Mouse (Mus musculus) heart, postnatal 0 days (tissue): ENCODE results near the gene Tbc1d24. TPM values are rescaled to one million over a fixed set of nuclear protein-coding genes. Genes with fewer than 3 reads are reported as not detected.

Experiments used
- ATAC-seq: fragments of 200-750 bp; cut with Nextera tagmentation; 2 replicates; pipeline ENCODE4 v1.8.0; 2017; ENCODE audit warnings: low read depth, moderate number of reproducible peaks, moderate library complexity; ENCODE audit not compliant: insufficient read depth
- DNase-seq: peaks from one replicate; pipeline ENCODE4 v3.0.0-alpha.2; 2016; ENCODE audit warnings: low spot score
- H3K27ac ChIP-seq: fragments of 300-500 bp; sonication (generic); 2 replicates; pipeline ENCODE4 v1.5.1; 2014; ENCODE audit warnings: low read depth, mild to moderate bottlenecking
- H3K27me3 ChIP-seq: fragments of 300-500 bp; sonication (generic); 2 replicates; pipeline ENCODE4 v1.6.1; 2014; ENCODE audit warnings: low read length, mixed read lengths; ENCODE audit not compliant: control insufficient read depth, insufficient read depth
- H3K36me3 ChIP-seq: fragments of 300-500 bp; sonication (generic); replicated peaks from 2 replicates; pipeline ENCODE4 v1.6.1; 2014; ENCODE audit warnings: low read length, mixed read lengths; ENCODE audit not compliant: control insufficient read depth, insufficient read depth
- H3K4me1 ChIP-seq: fragments of 300-500 bp; sonication (generic); 2 replicates; pipeline ENCODE4 v1.6.1; 2014; ENCODE audit warnings: antibody characterized with exemption; ENCODE audit not compliant: control insufficient read depth, insufficient read depth
- H3K4me2 ChIP-seq: fragments of 300-500 bp; sonication (generic); 2 replicates; pipeline ENCODE4 v1.6.1; 2014; ENCODE audit warnings: low read depth, mild to moderate bottlenecking, low read length, moderate library complexity
- H3K4me3 ChIP-seq: fragments of 300-500 bp; sonication (generic); 2 replicates; pipeline ENCODE4 v1.5.1; 2014; ENCODE audit warnings: low read depth, low read length
- H3K9ac ChIP-seq: fragments of 300-500 bp; sonication (generic); replicated peaks from 2 replicates; pipeline ENCODE4 v1.6.1; 2014; ENCODE audit warnings: low read depth, low read length, mixed read lengths
- H3K9me3 ChIP-seq: fragments of 300-500 bp; sonication (generic); replicated peaks from 2 replicates; pipeline ENCODE4 v1.6.1; 2016; ENCODE audit warnings: low read length; ENCODE audit not compliant: control insufficient read depth
- CTCF ChIP-seq: IDR thresholded peaks from 2 replicates; pipeline ENCODE4 v1.5.1; 2016; ENCODE audit warnings: antibody characterized with exemption, control low read depth, low read depth
- EP300 ChIP-seq: IDR thresholded peaks from 2 replicates; pipeline ENCODE4 v1.6.1; 2016; ENCODE audit warnings: antibody characterized with exemption, low read depth
- WGBS: fragments of 180-500 bp; shearing (Covaris S2); extraction: QIAGEN DNeasy Blood & Tissue Kit; methylation state at CpG from one replicate; pipeline ENCODE4 v1.1.7; 2014; 5-methylcytosine and 5-hydroxymethylcytosine counted together
- polyA plus RNA-seq: library from polyadenylated mRNA; unstranded; fragments of >200 nt; fragmentation: Nextera tagmentation; extraction: Ambion mirVana; gene quantifications from 2 replicates; pipeline ENCODE4 v1.2.1, GENCODE M21; 2015
- total RNA-seq: library from RNA; depleted of rRNA; stranded (reverse); fragments of >200 nt; gene quantifications from 2 replicates; pipeline ENCODE4 v1.2.3, GENCODE M21; 2014; ENCODE audit warnings: low replicate concordance

Gene Tbc1d24
- total and polyA plus RNA-seq, 2 experiments from 2014 or later = 2.8 to 19.3 TPM

DNA sequence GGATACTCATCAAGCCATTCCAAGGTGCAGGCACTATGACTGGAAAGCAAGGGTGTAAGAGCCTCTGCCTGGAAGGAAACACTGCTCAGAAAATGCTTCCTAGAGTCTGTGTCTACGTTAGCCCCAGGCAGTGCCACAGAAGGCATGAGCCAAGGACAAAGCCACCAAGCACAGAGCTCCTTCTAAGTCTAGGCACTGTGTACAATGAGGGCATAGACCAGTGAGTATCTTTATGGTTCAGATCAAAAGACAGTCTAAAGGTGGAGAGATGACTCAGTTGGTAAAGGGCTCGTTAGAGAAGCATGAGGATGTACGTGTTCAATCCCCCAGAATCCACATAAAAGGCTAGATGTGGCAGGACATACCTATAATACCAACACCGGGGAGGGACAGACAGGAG, 4.3 kb downstream of the Tbc1d24 start:
- DNase-seq (no peak), ATAC-seq (no peak)
- Histone ChIP-seq H3K27ac (no peak overlapping the region), H3K36me3 (no peaks in the 10 kb centered on the region), H3K4me1 (peaks cover 50% of the 10 kb centered on the region), H3K27me3 (peaks cover 3% of the 10 kb centered on the region; the same call in 1 of the 2 replicates), H3K4me3 (no peak overlapping the region), H3K4me2 (no peak overlapping the region), H3K9ac (no peak overlapping the region), H3K9me3 (no peaks in the 10 kb centered on the region)
- no peak for TF ChIP-seq CTCF
- TF ChIP-seq EP300 = no peak
- WGBS = 74% methylated on average over 4 of the region's 4 CpGs

DNA sequence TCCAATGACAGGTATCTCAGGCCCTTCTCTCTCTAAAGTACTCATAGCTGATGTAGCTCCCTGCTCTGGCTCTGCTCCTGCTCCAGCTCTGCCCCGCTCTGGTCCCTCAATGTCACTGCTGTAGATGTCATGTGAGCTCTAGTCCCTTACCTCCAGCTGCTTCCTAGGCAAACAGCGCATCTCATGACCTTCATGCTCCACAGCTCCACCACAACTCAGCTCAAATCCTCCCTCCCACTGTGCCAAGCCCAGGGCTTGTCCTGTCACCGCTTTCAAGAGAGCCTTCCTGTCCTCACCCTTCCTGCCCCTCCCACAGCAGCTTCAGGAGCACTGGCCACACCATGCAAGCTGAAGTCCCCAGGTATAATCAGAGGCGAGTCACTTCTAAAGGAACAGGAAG, 5.6 kb downstream of the Tbc1d24 start:
- peaks cover 41% of the 10 kb centered on the region for H3K4me1 ChIP-seq

DNA sequence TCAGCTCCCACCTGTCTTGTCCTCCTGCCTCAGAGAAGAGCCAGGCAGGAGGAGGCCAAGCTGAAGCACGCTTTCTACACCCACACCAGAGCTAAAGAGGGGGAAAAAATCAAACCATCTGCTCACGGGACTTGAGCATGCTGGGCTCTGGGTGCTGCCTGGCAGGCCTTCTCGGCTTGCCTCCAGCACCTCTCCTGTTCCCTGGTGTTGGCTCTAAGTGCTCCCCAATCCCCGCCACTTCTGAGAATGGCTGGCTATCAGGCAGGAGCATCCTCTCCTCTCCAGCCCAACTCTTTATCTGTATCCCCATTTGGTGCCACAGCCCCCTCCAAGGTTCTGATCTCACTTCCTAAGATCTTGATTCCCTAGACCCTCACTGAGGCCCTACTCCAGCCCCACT, 6.1 kb downstream of the Tbc1d24 start:
- TF ChIP-seq EP300 (no peak), CTCF (no peak)
- WGBS = 84% methylated on average over 4 of the region's 4 CpGs
- H3K27me3 ChIP-seq = no peaks in the 10 kb centered on the region
- H3K9me3 ChIP-seq = no peaks in the 10 kb centered on the region
- no peaks in the 10 kb centered on the region for H3K36me3 ChIP-seq
- DNase-seq (no peak), ATAC-seq (no peak)
- peaks cover 37% of the 10 kb centered on the region for H3K4me1 ChIP-seq
- no peak overlapping the region for H3K9ac ChIP-seq
- no peak overlapping the region for H3K27ac ChIP-seq
- H3K4me2 ChIP-seq = no peak overlapping the region
- H3K4me3 ChIP-seq = no peak overlapping the region

More for the DNA sequence above, 5.6 kb downstream of the Tbc1d24 start:
- DNase-seq = peak; percentile 45
- Histone ChIP-seq H3K27ac (no peak overlapping the region), H3K9ac (no peak overlapping the region), H3K36me3 (no peaks in the 10 kb centered on the region), H3K4me3 (no peak overlapping the region), H3K4me2 (no peak overlapping the region), H3K27me3 (no peaks in the 10 kb centered on the region), H3K9me3 (no peaks in the 10 kb centered on the region)
- peak; percentile 54 for ATAC-seq
- no peak for TF ChIP-seq CTCF
- TF ChIP-seq EP300 = no peak
- WGBS = 34% methylated on average over 4 of the region's 4 CpGs

DNA sequence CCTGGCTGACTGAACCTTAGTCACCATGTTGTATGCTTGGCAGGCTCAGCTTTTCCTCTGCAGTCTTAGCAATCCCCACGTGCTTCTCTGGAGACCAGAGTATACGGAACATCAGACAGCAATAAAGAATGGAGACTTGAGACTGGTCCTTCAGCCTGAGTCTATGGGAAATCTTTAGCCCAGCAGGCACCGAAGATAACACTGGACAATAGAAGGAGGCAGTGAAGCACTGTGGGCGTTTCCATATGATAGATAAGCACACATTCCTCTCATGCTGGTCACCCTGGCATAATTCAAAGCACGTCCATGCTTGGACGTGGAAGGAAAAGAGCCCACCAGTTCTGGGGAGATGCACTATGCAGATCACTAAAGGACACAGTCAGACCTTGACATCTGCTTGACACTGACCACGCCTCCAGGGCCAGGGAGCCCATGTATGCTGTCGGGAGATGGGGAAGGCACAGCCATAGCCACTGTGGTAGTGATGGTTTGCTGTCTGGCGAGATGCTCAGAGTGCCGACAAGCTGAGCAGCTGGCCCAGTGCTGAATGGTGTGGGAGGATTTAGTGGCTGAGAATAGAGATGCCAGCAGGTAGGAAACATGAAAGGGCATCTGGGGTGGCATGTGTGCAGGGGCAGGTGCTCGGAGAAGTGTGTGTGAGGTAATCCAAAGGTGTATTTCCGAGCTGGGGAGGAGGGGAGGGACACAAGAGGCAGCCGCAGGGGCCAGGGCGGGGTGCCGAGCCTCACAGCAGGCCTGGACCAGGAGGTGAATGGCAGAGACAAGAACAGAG, 8.1 kb downstream of the Tbc1d24 start:
- H3K36me3 ChIP-seq = no peaks in the 10 kb centered on the region
- H3K27me3 ChIP-seq = no peaks in the 10 kb centered on the region
- H3K4me1 ChIP-seq = peaks cover 21% of the 10 kb centered on the region
- 0 out of 2 replicates have a peak, but pooled peaks have one; percentile 21 for ATAC-seq
- no peak overlapping the region for H3K27ac ChIP-seq
- H3K9me3 ChIP-seq = no peaks in the 10 kb centered on the region
- H3K4me3 ChIP-seq = no peak overlapping the region
- DNase-seq = no peak
- no peak overlapping the region for H3K4me2 ChIP-seq
- H3K9ac ChIP-seq = no peak overlapping the region
- TF ChIP-seq EP300 = no peak
- no peak for TF ChIP-seq CTCF
- WGBS = 39% methylated on average over 15 of the region's 15 CpGs

DNA sequence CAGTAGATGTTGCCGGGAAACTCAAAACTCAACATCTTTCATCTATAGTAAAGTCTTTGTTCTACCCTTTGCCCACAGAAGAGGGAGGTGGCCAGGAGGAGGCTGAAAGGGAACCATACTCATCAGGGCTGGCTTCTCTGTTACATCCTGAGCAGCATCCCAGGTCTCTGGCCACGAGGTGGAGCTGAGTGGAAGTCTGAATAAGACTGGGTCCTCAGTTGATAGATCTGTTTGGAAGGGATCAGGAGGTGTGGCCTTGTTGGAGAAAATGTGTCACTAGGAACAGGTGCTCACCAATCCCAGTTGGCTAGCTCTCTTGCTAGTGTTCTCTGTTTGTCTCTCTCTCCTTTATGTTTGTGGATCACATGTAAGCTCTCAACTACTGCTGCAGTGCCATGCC, 10.0 kb downstream of the Tbc1d24 start:
- no peak for TF ChIP-seq EP300
- no peak overlapping the region for H3K4me3 ChIP-seq
- no peak overlapping the region for H3K27ac ChIP-seq
- peaks cover 25% of the 10 kb centered on the region for H3K4me1 ChIP-seq
- WGBS = 64% methylated on average over 2 of the region's 2 CpGs
- H3K36me3 ChIP-seq = no peaks in the 10 kb centered on the region
- ATAC-seq (no peak), DNase-seq (no peak)
- H3K4me2 ChIP-seq = no peak overlapping the region
- H3K9me3 ChIP-seq = no peaks in the 10 kb centered on the region
- H3K9ac ChIP-seq = no peak overlapping the region
- H3K27me3 ChIP-seq = no peaks in the 10 kb centered on the region

DNA sequence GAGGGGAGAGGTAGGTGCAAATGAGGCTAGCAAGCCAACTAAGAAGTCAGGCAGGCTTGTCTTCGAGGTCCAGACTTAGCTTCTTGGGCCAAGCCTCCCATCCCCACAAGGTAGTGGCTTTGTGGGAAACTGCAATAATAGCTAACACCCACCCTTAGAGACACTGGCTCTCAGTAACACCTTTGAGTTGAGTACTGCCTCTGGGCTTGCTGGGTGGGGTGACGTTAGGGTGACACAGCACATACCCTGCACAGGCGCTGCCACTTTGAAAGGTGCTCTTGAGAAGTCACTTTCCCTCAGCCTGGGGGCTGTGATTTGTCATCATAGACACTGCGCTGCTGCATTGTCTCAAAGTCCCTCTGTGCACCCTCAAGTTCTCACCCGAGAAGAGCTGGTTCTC, 11.6 kb downstream of the Tbc1d24 start:
- Histone ChIP-seq H3K36me3 (no peaks in the 10 kb centered on the region; the same call in 1 of the 2 replicates), H3K4me2 (no peak overlapping the region), H3K4me1 (peaks cover 15% of the 10 kb centered on the region; the same call in 1 of the 2 replicates), H3K27me3 (no peaks in the 10 kb centered on the region), H3K9ac (no peak overlapping the region), H3K27ac (no peak overlapping the region), H3K9me3 (no peaks in the 10 kb centered on the region), H3K4me3 (no peak overlapping the region)
- ATAC-seq (no peak), DNase-seq (no peak)
- 66% methylated on average over 5 of the region's 5 CpGs for WGBS
- TF ChIP-seq CTCF (no peak), EP300 (no peak)
